Mouse (Mus musculus) MEL (cell line): ENCODE results near the gene Ubl4b. TPM values are rescaled to one million over a fixed set of nuclear protein-coding genes. Genes with fewer than 3 reads are reported as not detected.

Experiments used
- DNase-seq: peaks from one replicate; pipeline ENCODE4 v3.0.0; 2011; ENCODE audit warnings: low read depth, low spot score
- H3K27ac ChIP-seq: 2 replicates; pipeline ENCODE4 v1.5.1; 2012; ENCODE audit warnings: low read depth, mild to moderate bottlenecking, control low read depth, low read length, moderate library complexity; ENCODE audit not compliant: control insufficient read depth
- H3K27me3 ChIP-seq, 2 experiments: fragments of 150-350 bp in 1 of 2; sonication (generic) in 1 of 2; 2 replicates each; pipeline ENCODE4 v1.6.1; 2012; ENCODE audit warnings: low read length in 2 of 2, mild to moderate bottlenecking in 2 of 2, improper control_type of control experiment in 1 of 2, moderate library complexity in 1 of 2; ENCODE audit not compliant: insufficient read depth in 2 of 2, control insufficient read depth in 1 of 2
- H3K36me3 ChIP-seq, 2 experiments: 2 replicates each; pipeline ENCODE4 v1.6.1; 2012 to 2014; ENCODE audit warnings: low read length in 2 of 2, improper control_type of control experiment in 1 of 2, inconsistent platforms in 1 of 2, mild to moderate bottlenecking in 1 of 2; ENCODE audit not compliant: insufficient read depth in 2 of 2, control insufficient read depth in 1 of 2
- H3K4me1 ChIP-seq, 2 experiments: fragments of 150-350 bp in 1 of 2; sonication (generic) in 1 of 2; 2 replicates each; pipeline ENCODE4 v1.6.1; 2012; ENCODE audit warnings: low read length in 2 of 2, improper control_type of control experiment in 1 of 2, mild to moderate bottlenecking in 1 of 2; ENCODE audit not compliant: insufficient read depth in 2 of 2, control insufficient read depth in 1 of 2
- H3K4me3 ChIP-seq, 2 experiments: fragments of 150-350 bp in 1 of 2; sonication (generic) in 1 of 2; 2 replicates each; pipeline ENCODE4 v1.5.1; 2012; ENCODE audit warnings: low read depth in 2 of 2, low read length in 2 of 2, mild to moderate bottlenecking in 2 of 2, moderate library complexity in 2 of 2, control low read depth in 1 of 2, improper control_type of control experiment in 1 of 2; ENCODE audit not compliant: control insufficient read depth in 1 of 2, insufficient read depth in 1 of 2
- H3K79me2 ChIP-seq: 2 replicates; pipeline ENCODE4 v1.6.1; 2012; ENCODE audit warnings: mild to moderate bottlenecking, low read length, moderate library complexity; ENCODE audit not compliant: control insufficient read depth, poor library complexity, insufficient read depth
- H3K9ac ChIP-seq: 2 replicates; pipeline ENCODE4 v1.6.1; 2012; ENCODE audit warnings: low read depth, mild to moderate bottlenecking, control low read depth, low read length, moderate library complexity; ENCODE audit not compliant: control insufficient read depth, poor library complexity, severe bottlenecking
- H3K9me3 ChIP-seq: fragments of 150-350 bp; sonication (generic); replicated peaks from 2 replicates; pipeline ENCODE4 v1.6.1; 2012; ENCODE audit warnings: mild to moderate bottlenecking, low read length, improper control_type of control experiment, moderate library complexity; ENCODE audit not compliant: insufficient read depth
- BHLHE40 ChIP-seq: IDR thresholded peaks from 2 replicates; pipeline ENCODE4 v1.6.1; 2012; ENCODE audit warnings: low read depth, mild to moderate bottlenecking, inconsistent platforms, low read length, improper control_type of control experiment, borderline replicate concordance
- CHD1 ChIP-seq: IDR thresholded peaks from 2 replicates; pipeline ENCODE4 v1.6.1; 2012; ENCODE audit warnings: low read depth, mild to moderate bottlenecking, inconsistent platforms, low read length, improper control_type of control experiment
- CHD2 ChIP-seq: IDR thresholded peaks from 2 replicates; pipeline ENCODE4 v1.6.1; 2011; ENCODE audit warnings: low read length, improper control_type of control experiment
- CTCF ChIP-seq, 3 experiments: IDR thresholded peaks in 2 of 3; conservative IDR thresholded peaks in 1 of 3; 2 replicates each; pipeline ENCODE4 v1.5.1; 2011 to 2012; ENCODE audit warnings: low read length in 3 of 3, low read depth in 2 of 3, mild to moderate bottlenecking in 2 of 3, improper control_type of control experiment in 1 of 3, inconsistent platforms in 1 of 3, mixed read lengths in 1 of 3, moderate library complexity in 1 of 3; ENCODE audit not compliant: control insufficient read depth in 1 of 3, insufficient read depth in 1 of 3, poor library complexity in 1 of 3, severe bottlenecking in 1 of 3
- E2F4 ChIP-seq: IDR thresholded peaks from 2 replicates; pipeline ENCODE4 v1.6.1; 2011; ENCODE audit warnings: low read depth, low read length, improper control_type of control experiment, borderline replicate concordance
- ELF1 ChIP-seq: IDR thresholded peaks from 2 replicates; pipeline ENCODE4 v1.6.1; 2014; ENCODE audit warnings: low read depth, mild to moderate bottlenecking, inconsistent platforms, low read length, improper control_type of control experiment, moderate library complexity
- ETS1 ChIP-seq: IDR thresholded peaks from 2 replicates; pipeline ENCODE4 v1.6.1; 2012; ENCODE audit warnings: low read depth, mild to moderate bottlenecking, inconsistent platforms, low read length, improper control_type of control experiment, moderate library complexity
- GATA1 ChIP-seq: IDR thresholded peaks from 2 replicates; pipeline ENCODE4 v1.6.1; 2011; ENCODE audit warnings: low read depth, low read length, improper control_type of control experiment
- KAT2A ChIP-seq: conservative IDR thresholded peaks from 2 replicates; pipeline ENCODE4 v1.6.1; 2012; ENCODE audit warnings: low read depth, low read length, improper control_type of control experiment, inconsistent platforms
- MAX ChIP-seq: IDR thresholded peaks from 2 replicates; pipeline ENCODE4 v1.6.1; 2011; ENCODE audit warnings: low read length, improper control_type of control experiment
- MEF2A ChIP-seq: IDR thresholded peaks from 2 replicates; pipeline ENCODE4 v1.6.1; 2014; ENCODE audit warnings: low read depth, mild to moderate bottlenecking, inconsistent platforms, low read length, improper control_type of control experiment; ENCODE audit not compliant: poor library complexity, insufficient replicate concordance, severe bottlenecking; ENCODE audit errors: extremely low read depth
- MXI1 ChIP-seq: IDR thresholded peaks from 2 replicates; pipeline ENCODE4 v1.6.1; 2011; ENCODE audit warnings: mild to moderate bottlenecking, low read depth, low read length, improper control_type of control experiment
- MYB ChIP-seq: IDR thresholded peaks from 2 replicates; pipeline ENCODE4 v1.6.1; 2011; ENCODE audit warnings: mild to moderate bottlenecking, low read depth, low read length, improper control_type of control experiment
- NRF1 ChIP-seq: IDR thresholded peaks from 2 replicates; pipeline ENCODE4 v1.6.1; 2014; ENCODE audit warnings: low read depth, mild to moderate bottlenecking, inconsistent platforms, low read length, improper control_type of control experiment, moderate library complexity; ENCODE audit not compliant: poor library complexity, insufficient read depth, severe bottlenecking
- POLR2AphosphoS2 ChIP-seq: IDR thresholded peaks from 2 replicates; pipeline ENCODE4 v1.6.1; 2011; ENCODE audit warnings: low read length, improper control_type of control experiment
- POLR2AphosphoS5 ChIP-seq: IDR thresholded peaks from 2 replicates; pipeline ENCODE4 v1.6.1; 2012; ENCODE audit warnings: low read depth, borderline replicate concordance, mild to moderate bottlenecking, inconsistent platforms, low read length, moderate library complexity, mixed read lengths
- TAL1 ChIP-seq: IDR thresholded peaks from 2 replicates; pipeline ENCODE4 v1.6.1; 2012; ENCODE audit warnings: mild to moderate bottlenecking, inconsistent platforms, low read length, moderate library complexity, mixed read lengths
- TBP ChIP-seq: IDR thresholded peaks from 2 replicates; pipeline ENCODE4 v1.8.0; 2011; ENCODE audit warnings: low read depth, low read length, improper control_type of control experiment
- TCF12 ChIP-seq: IDR thresholded peaks from 2 replicates; pipeline ENCODE4 v1.6.1; 2014; ENCODE audit warnings: low read depth, mild to moderate bottlenecking, inconsistent platforms, low read length, improper control_type of control experiment, moderate library complexity
- USF2 ChIP-seq, 2 experiments: IDR thresholded peaks; 2 replicates each; pipeline ENCODE4 v1.6.1; 2011 to 2012; ENCODE audit warnings: improper control_type of control experiment in 2 of 2, low read length in 2 of 2, borderline replicate concordance in 1 of 2, inconsistent platforms in 1 of 2, low read depth in 1 of 2, mild to moderate bottlenecking in 1 of 2; ENCODE audit not compliant: insufficient read depth in 1 of 2
- ZC3H11A ChIP-seq: IDR thresholded peaks from 2 replicates; pipeline ENCODE4 v1.6.1; 2012; ENCODE audit warnings: low read depth, mild to moderate bottlenecking, inconsistent platforms, low read length, improper control_type of control experiment
- ZKSCAN1 ChIP-seq: IDR thresholded peaks from 2 replicates; pipeline ENCODE4 v1.6.1; 2012; ENCODE audit warnings: low read depth, mild to moderate bottlenecking, inconsistent platforms, low read length, improper control_type of control experiment, moderate library complexity
- ZNF384 ChIP-seq: IDR thresholded peaks from 2 replicates; pipeline ENCODE4 v1.6.1; 2012; ENCODE audit warnings: low read depth, mild to moderate bottlenecking, inconsistent platforms, low read length, improper control_type of control experiment
- polyA plus RNA-seq, 2 experiments: library from polyadenylated mRNA; stranded (reverse) in 1 of 2; unstranded in 1 of 2; fragments of >175 nt in 1 of 2; fragments of >200 nt in 1 of 2; gene quantifications; 2 replicates each; pipeline versions ENCODE4 v1.2.1 to v1.2.4; 2012; ENCODE audit warnings: low replicate concordance in 2 of 2, low read depth in 1 of 2; ENCODE audit not compliant: insufficient read length in 2 of 2, insufficient read depth in 1 of 2, missing spikeins in 1 of 2
- total RNA-seq: library from RNA; depleted of rRNA; stranded (reverse); fragments of 300-350 nt; gene quantifications from 2 replicates; pipeline ENCODE4 v1.2.3, GENCODE M21; 2012

Ubl4b gene
- total and polyA plus RNA-seq, 3 experiments: not detected

DNA sequence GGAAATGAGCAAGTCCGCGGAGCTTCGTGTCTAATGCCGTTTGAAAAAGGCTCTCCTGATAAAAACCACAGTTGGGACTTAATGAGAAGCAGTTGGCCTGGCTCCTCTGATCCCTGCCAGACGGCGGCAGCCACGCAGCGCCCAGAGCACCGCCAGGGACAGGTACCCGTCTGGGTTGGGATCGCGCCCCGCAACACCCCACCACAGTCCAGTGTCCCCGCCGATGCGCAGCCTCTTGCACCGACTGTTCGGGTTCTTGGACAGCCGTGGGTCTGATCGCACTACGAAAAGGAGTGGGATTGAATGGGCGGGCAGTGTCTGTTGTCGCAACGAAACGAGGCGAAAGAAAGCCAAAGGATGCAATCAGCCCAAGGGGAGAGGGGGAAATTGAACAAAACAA, 41.7 kb upstream of the Ubl4b start:
- H3K4me3 ChIP-seq: no peak overlapping the region
- H3K36me3 ChIP-seq: no peaks in the 10 kb centered on the region
- no peak overlapping the region for H3K27ac ChIP-seq
- H3K79me2 ChIP-seq: no peaks in the 10 kb centered on the region
- no peaks in the 10 kb centered on the region for H3K4me1 ChIP-seq
- no peak overlapping the region for H3K9ac ChIP-seq
- H3K9me3 ChIP-seq: no peaks in the 10 kb centered on the region
- H3K27me3 ChIP-seq: peaks cover 0 to 9% of the 10 kb centered on the region in 2 experiments; a peak in 3 of 4 replicates
- DNase-seq: no peak
- no peak for TF ChIP-seq CHD2
- no peak for TF ChIP-seq TCF12
- no peak for TF ChIP-seq MXI1
- no peak for TF ChIP-seq ETS1
- no peak for TF ChIP-seq ZC3H11A
- no peak for TF ChIP-seq ZNF384
- TF ChIP-seq E2F4: no peak
- no peak for TF ChIP-seq POLR2AphosphoS5
- TF ChIP-seq TBP: no peak
- no peak for TF ChIP-seq MEF2A
- TF ChIP-seq USF2 (IDR thresholded peaks at IDR 0.05; ENCODE audit: borderline replicate concordance in 1 of 2, insufficient read depth in 1 of 2, low read depth in 1 of 2, low read length in 2 of 2): no peak
- no peak for TF ChIP-seq MAX
- no peak for TF ChIP-seq POLR2AphosphoS2
- TF ChIP-seq NRF1: no peak
- TF ChIP-seq TAL1: no peak
- TF ChIP-seq KAT2A: no peak
- no peak for TF ChIP-seq BHLHE40
- no peak for TF ChIP-seq CTCF (IDR thresholded peaks at IDR 0.05 in 2 of 3, conservative IDR thresholded peaks at IDR 0.05 in 1 of 3; ENCODE audit: control insufficient read depth in 1 of 3, insufficient read depth in 1 of 3, low read depth in 2 of 3, low read length in 3 of 3, poor library complexity in 1 of 3, severe bottlenecking in 1 of 3)
- TF ChIP-seq ELF1: no peak
- no peak for TF ChIP-seq GATA1
- TF ChIP-seq, all 39 proteins: peak for 0

- TF ChIP-seq CTCF (IDR thresholded peaks at IDR 0.05 in 2 of 3, conservative IDR thresholded peaks at IDR 0.05 in 1 of 3; ENCODE audit: control insufficient read depth in 1 of 3, insufficient read depth in 1 of 3, low read depth in 2 of 3, low read length in 3 of 3, poor library complexity in 1 of 3, severe bottlenecking in 1 of 3): no peak
- TF ChIP-seq MXI1: no peak
- TF ChIP-seq MYB: no peak
- TF ChIP-seq ZC3H11A: no peak
- no peak for TF ChIP-seq ETS1
- no peak for TF ChIP-seq ZNF384
- TF ChIP-seq CHD1: no peak
- TF ChIP-seq ZKSCAN1: no peak
- peaks cover under 1 to 5% of the 10 kb centered on the region in 2 experiments; a peak in 3 of 4 replicates for H3K27me3 ChIP-seq
- no peaks in the 10 kb centered on the region for H3K79me2 ChIP-seq
- H3K4me1 ChIP-seq: no peaks in the 10 kb centered on the region
- H3K9me3 ChIP-seq: no peaks in the 10 kb centered on the region
- no peak for DNase-seq
- H3K9ac ChIP-seq: no peak overlapping the region
- H3K36me3 ChIP-seq: no peaks in the 10 kb centered on the region
- no peak overlapping the region for H3K27ac ChIP-seq
- H3K4me3 ChIP-seq: no peak overlapping the region
These were observed 41.1 kb upstream of the Ubl4b start for GRCm38 (mm10) chr3:107595938-107596461.
